Mouse (Mus musculus): ENCODE results near the gene Slc6a17.

Slc6a17 gene

GRCm38 (mm10) chr3:107517631-107518108 lies at the start of gene Slc6a17:
Gene Slc6a17, minus strand, starts transcription at chr3:107518018.
- no peak for DNase-seq (ENCODE audit: low spot score in 2 of 2)

GRCm38 (mm10) chr3:107565331-107565730 lies 47.5 kb upstream of the Slc6a17 start:
- no peak for DNase-seq (ENCODE audit: low spot score in 2 of 2)

- no peak for DNase-seq (ENCODE audit: low spot score in 2 of 2)
Observed at GRCm38 (mm10) chr3:107563880-107564279, 46.1 kb upstream of the Slc6a17 start.

GRCm38 (mm10) chr3:107562591-107562990 lies 44.8 kb upstream of the Slc6a17 start:
- DNase-seq (ENCODE audit: low spot score in 2 of 2): no peak

GRCm38 (mm10) chr3:107562104-107562503 lies 44.3 kb upstream of the Slc6a17 start:
- DNase-seq (ENCODE audit: low spot score in 2 of 2): no peak

GRCm38 (mm10) chr3:107559183-107559582 lies 41.4 kb upstream of the Slc6a17 start:
- peak in 1 of 2 experiments; percentile 10 for DNase-seq (ENCODE audit: low spot score in 2 of 2)

GRCm38 (mm10) chr3:107558740-107559139 lies 40.9 kb upstream of the Slc6a17 start:
- no peak for DNase-seq (ENCODE audit: low spot score in 2 of 2)

GRCm38 (mm10) chr3:107554842-107555241 lies 37.0 kb upstream of the Slc6a17 start, which contains the start of gene Ubl4b:
Gene Ubl4b, minus strand, starts transcription at chr3:107555073.
- no peak for DNase-seq (ENCODE audit: low spot score in 2 of 2)

GRCm38 (mm10) chr3:107550409-107551049 lies 32.7 kb upstream of the Slc6a17 start:
- peak in 1 of 2 experiments; percentile 51 for DNase-seq (ENCODE audit: low spot score in 2 of 2)

GRCm38 (mm10) chr3:107546956-107547355 lies 29.1 kb upstream of the Slc6a17 start:
- DNase-seq (ENCODE audit: low spot score in 2 of 2): no peak

GRCm38 (mm10) chr3:107545716-107546412 lies 28.0 kb upstream of the Slc6a17 start:
- no peak for DNase-seq (ENCODE audit: low spot score in 2 of 2)

GRCm38 (mm10) chr3:107545278-107545677 lies 27.5 kb upstream of the Slc6a17 start:
- DNase-seq (ENCODE audit: low spot score in 2 of 2): no peak

- DNase-seq (ENCODE audit: low spot score in 2 of 2): no peak
Observed at GRCm38 (mm10) chr3:107543158-107544080, 25.6 kb upstream of the Slc6a17 start.

- DNase-seq (ENCODE audit: low spot score in 2 of 2): no peak
Observed at GRCm38 (mm10) chr3:107542584-107542983, 24.8 kb upstream of the Slc6a17 start.

GRCm38 (mm10) chr3:107537504-107537889 lies 19.7 kb upstream of the Slc6a17 start:
- DNase-seq (ENCODE audit: low spot score in 2 of 2): no peak

GRCm38 (mm10) chr3:107536810-107537503 lies 19.1 kb upstream of the Slc6a17 start:
- no peak for DNase-seq (ENCODE audit: low spot score in 2 of 2)

GRCm38 (mm10) chr3:107534951-107535350 lies 17.1 kb upstream of the Slc6a17 start:
- DNase-seq (ENCODE audit: low spot score in 2 of 2): no peak

GRCm38 (mm10) chr3:107533532-107533931 lies 15.7 kb upstream of the Slc6a17 start:
- no peak for DNase-seq (ENCODE audit: low spot score in 2 of 2)

GRCm38 (mm10) chr3:107530581-107530980 lies 12.8 kb upstream of the Slc6a17 start:
- no peak for DNase-seq (ENCODE audit: low spot score in 2 of 2)

GRCm38 (mm10) chr3:107529182-107529581 lies 11.4 kb upstream of the Slc6a17 start:
- DNase-seq (ENCODE audit: low spot score in 2 of 2): no peak

- DNase-seq (ENCODE audit: low spot score in 2 of 2): no peak
Observed at GRCm38 (mm10) chr3:107528401-107529118, 10.7 kb upstream of the Slc6a17 start.

Data from thymus, postnatal 10 days (tissue).